Mouse (Mus musculus): ENCODE results near the gene Oxct1. TPM values are rescaled to one million over a fixed set of nuclear protein-coding genes. Genes with fewer than 3 reads are reported as not detected.

Gene Oxct1
- polyA plus RNA-seq, 1 experiment from 2014 or later = 16.2 TPM

- Histone ChIP-seq H3K27ac (ENCODE audit: low read depth) (no peak overlapping the region), H3K36me3 (replicated peaks; ENCODE audit: insufficient read depth, low read length) (peaks cover 58% of the 10 kb centered on the region), H3K9ac (replicated peaks) (no peak overlapping the region), H3K27me3 (ENCODE audit: insufficient read depth, low read length) (no peaks in the 10 kb centered on the region), H3K9me3 (ENCODE audit: low read length) (no peaks in the 10 kb centered on the region), H3K4me1 (ENCODE audit: insufficient read depth) (no peaks in the 10 kb centered on the region), H3K4me2 (ENCODE audit: low read depth, low read length) (no peak overlapping the region), H3K4me3 (ENCODE audit: low read depth, low read length) (no peak overlapping the region)
- 55% methylated on average over 2 of the region's 2 CpGs for WGBS (ENCODE audit: insufficient replicate concordance)
- no peak for ATAC-seq
- TF ChIP-seq CTCF (IDR thresholded peaks at IDR 0.05; ENCODE audit: low read depth) = peak; percentile 76
- TF ChIP-seq EP300 (IDR thresholded peaks at IDR 0.05; ENCODE audit: low read depth) = no peak
- DNase-seq = peak; percentile 49
Observed at GRCm38 (mm10) chr15:3987981-3988380, 38.2 kb upstream of the Oxct1 start.

GRCm38 (mm10) chr15:3994852-3995447 is 31.2 kb upstream of the Oxct1 start:
- peaks cover 5% of the 10 kb centered on the region; the same call in 1 of the 2 replicates for H3K4me1 ChIP-seq (ENCODE audit: insufficient read depth)
- H3K36me3 ChIP-seq (replicated peaks; ENCODE audit: insufficient read depth, low read length) = peaks cover 21% of the 10 kb centered on the region
- ATAC-seq (no peak), DNase-seq (no peak)
- 23% methylated on average over 14 of the region's 14 CpGs for WGBS (ENCODE audit: insufficient replicate concordance)
- H3K4me3 ChIP-seq (ENCODE audit: low read depth, low read length) = peak overlapping the region; percentile 70
- no peaks in the 10 kb centered on the region for H3K9me3 ChIP-seq (ENCODE audit: low read length)
- H3K4me2 ChIP-seq (ENCODE audit: low read depth, low read length) = peak overlapping the region; percentile 83
- H3K27me3 ChIP-seq (ENCODE audit: insufficient read depth, low read length) = no peaks in the 10 kb centered on the region
- H3K9ac ChIP-seq (replicated peaks) = peak overlapping the region; percentile 82
- TF ChIP-seq EP300 (IDR thresholded peaks at IDR 0.05; ENCODE audit: low read depth) (no peak), CTCF (IDR thresholded peaks at IDR 0.05; ENCODE audit: low read depth) (no peak)
- peak overlapping the region; percentile 95 for H3K27ac ChIP-seq (ENCODE audit: low read depth)

GRCm38 (mm10) chr15:3995448-3996266 is 30.5 kb upstream of the Oxct1 start, which contains the start of gene AW549877:
Gene AW549877 (minus strand): TSS chr15:3995744.
- Histone ChIP-seq H3K27ac (ENCODE audit: low read depth) (peak within 1 kb of the TSS; percentile 95), H3K4me2 (ENCODE audit: low read depth, low read length) (peak within 1 kb of the TSS; percentile 83), H3K27me3 (ENCODE audit: insufficient read depth, low read length) (no peaks in the 10 kb centered on the region), H3K36me3 (replicated peaks; ENCODE audit: insufficient read depth, low read length) (peaks cover 14% of the 10 kb centered on the region), H3K4me3 (ENCODE audit: low read depth, low read length) (peak within 1 kb of the TSS; percentile 70), H3K9me3 (ENCODE audit: low read length) (no peaks in the 10 kb centered on the region), H3K9ac (replicated peaks) (peak within 1 kb of the TSS; percentile 82), H3K4me1 (ENCODE audit: insufficient read depth) (peaks cover 5% of the 10 kb centered on the region; the same call in 1 of the 2 replicates)
- peak; percentile 98 for ATAC-seq
- under 1% methylated on average over 57 of the region's 61 CpGs for WGBS (ENCODE audit: insufficient replicate concordance)
- TF ChIP-seq CTCF (IDR thresholded peaks at IDR 0.05; ENCODE audit: low read depth) = 0 out of 2 replicates have a peak, but pooled peaks have one; percentile 8
- peak; percentile 78 for TF ChIP-seq EP300 (IDR thresholded peaks at IDR 0.05; ENCODE audit: low read depth)
- peak; percentile 98 for DNase-seq

- peaks cover 7% of the 10 kb centered on the region for H3K36me3 ChIP-seq (replicated peaks; ENCODE audit: insufficient read depth, low read length)
- peak overlapping the region; percentile 70 for H3K4me3 ChIP-seq (ENCODE audit: low read depth, low read length)
- WGBS (ENCODE audit: insufficient replicate concordance) = 20% methylated on average over 14 of the region's 14 CpGs
- peak overlapping the region; percentile 75 for H3K9ac ChIP-seq (replicated peaks)
- DNase-seq (no peak), ATAC-seq (no peak)
- no peaks in the 10 kb centered on the region for H3K27me3 ChIP-seq (ENCODE audit: insufficient read depth, low read length)
- peak overlapping the region; percentile 83 for H3K4me2 ChIP-seq (ENCODE audit: low read depth, low read length)
- peaks cover 5% of the 10 kb centered on the region; the same call in 1 of the 2 replicates for H3K4me1 ChIP-seq (ENCODE audit: insufficient read depth)
- TF ChIP-seq EP300 (IDR thresholded peaks at IDR 0.05; ENCODE audit: low read depth) (no peak), CTCF (IDR thresholded peaks at IDR 0.05; ENCODE audit: low read depth) (no peak)
- no peaks in the 10 kb centered on the region for H3K9me3 ChIP-seq (ENCODE audit: low read length)
- peak overlapping the region; percentile 92 for H3K27ac ChIP-seq (ENCODE audit: low read depth)
Observed at GRCm38 (mm10) chr15:3996267-3997010, 29.7 kb upstream of the Oxct1 start.

- H3K27me3 ChIP-seq (ENCODE audit: insufficient read depth, low read length) = no peaks in the 10 kb centered on the region
- H3K4me1 ChIP-seq (ENCODE audit: insufficient read depth) = peaks cover 5% of the 10 kb centered on the region; the same call in 1 of the 2 replicates
- no peak overlapping the region for H3K4me3 ChIP-seq (ENCODE audit: low read depth, low read length)
- no peaks in the 10 kb centered on the region for H3K36me3 ChIP-seq (replicated peaks; ENCODE audit: insufficient read depth, low read length)
- no peaks in the 10 kb centered on the region for H3K9me3 ChIP-seq (ENCODE audit: low read length)
- 69% methylated on average over 2 of the region's 2 CpGs for WGBS (ENCODE audit: insufficient replicate concordance)
- ATAC-seq (no peak), DNase-seq (no peak)
- no peak overlapping the region for H3K4me2 ChIP-seq (ENCODE audit: low read depth, low read length)
- TF ChIP-seq CTCF (IDR thresholded peaks at IDR 0.05; ENCODE audit: low read depth) = no peak
- no peak for TF ChIP-seq EP300 (IDR thresholded peaks at IDR 0.05; ENCODE audit: low read depth)
- H3K27ac ChIP-seq (ENCODE audit: low read depth) = no peak overlapping the region
- H3K9ac ChIP-seq (replicated peaks) = no peak overlapping the region
Observed at GRCm38 (mm10) chr15:3999144-3999543, 27.0 kb upstream of the Oxct1 start.
